Mouse (Mus musculus) heart, postnatal 0 days (tissue): ENCODE results near the gene Immp1l.

ENCODE experiments used
- CTCF ChIP-seq: IDR thresholded peaks from 2 replicates; pipeline ENCODE4 v1.5.1; 2016; ENCODE audit warnings: antibody characterized with exemption, control low read depth, low read depth
- EP300 ChIP-seq: IDR thresholded peaks from 2 replicates; pipeline ENCODE4 v1.6.1; 2016; ENCODE audit warnings: antibody characterized with exemption, low read depth

DNA sequence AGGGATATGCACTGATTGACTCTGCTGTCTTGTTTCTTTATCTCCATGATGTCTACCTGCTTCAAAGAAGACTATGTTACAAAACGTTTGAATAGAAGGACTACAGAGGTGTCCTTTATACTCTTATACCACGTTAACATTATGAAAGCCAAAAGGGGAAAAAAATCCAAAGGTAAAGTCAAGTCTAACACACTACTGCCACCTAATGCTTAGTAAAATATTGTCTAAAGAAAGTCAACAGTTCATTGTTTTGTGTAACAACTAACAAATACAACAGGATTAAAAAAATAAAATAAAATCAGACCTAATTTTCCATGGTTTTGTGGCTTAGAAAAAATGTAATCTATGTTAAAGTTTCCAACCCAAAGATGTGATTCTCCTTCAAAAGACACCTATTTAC lies 83.6 kb downstream of the Immp1l start:
- TF ChIP-seq EP300: no peak
- no peak; the same call in 1 of the 2 replicates for TF ChIP-seq CTCF
